Mouse (Mus musculus): ENCODE data around the gene Adprm. TPM values are rescaled to one million over a fixed set of nuclear protein-coding genes. Genes with fewer than 3 reads are reported as not detected.

Adprm gene
- polyA plus RNA-seq, 1 experiment from 2014 or later: 35.4 TPM

GRCm38 (mm10) chr11:67054754-67055365, 2.5 kb upstream of the Adprm start:
- peaks cover 14% of the 10 kb centered on the region for H3K4me1 ChIP-seq (replicated peaks; ENCODE audit: control insufficient read depth, insufficient read depth, low read length)
- H3K9ac ChIP-seq (replicated peaks; ENCODE audit: low read depth, low read length): no peak overlapping the region
- H3K4me2 ChIP-seq (ENCODE audit: low read length): no peak overlapping the region
- H3K36me3 ChIP-seq (ENCODE audit: control insufficient read depth, insufficient read depth): peaks cover 23% of the 10 kb centered on the region
- 91% methylated on average over 8 of the region's 8 CpGs for WGBS
- no peaks in the 10 kb centered on the region for H3K27me3 ChIP-seq (replicated peaks; ENCODE audit: control insufficient read depth, insufficient read depth, low read length)
- H3K9me3 ChIP-seq (ENCODE audit: control insufficient read depth, low read length): no peaks in the 10 kb centered on the region
- H3K27ac ChIP-seq (ENCODE audit: low read length): no peak overlapping the region
- no peak overlapping the region for H3K4me3 ChIP-seq (replicated peaks; ENCODE audit: low read length)
- ATAC-seq: no peak

- 6% methylated on average over 16 of the region's 16 CpGs for WGBS
- H3K27ac ChIP-seq (ENCODE audit: low read length): peak overlapping the region; percentile 66
- H3K36me3 ChIP-seq (ENCODE audit: control insufficient read depth, insufficient read depth): peaks cover 11% of the 10 kb centered on the region
- peaks cover 14% of the 10 kb centered on the region for H3K4me1 ChIP-seq (replicated peaks; ENCODE audit: control insufficient read depth, insufficient read depth, low read length)
- peak; percentile 61 for ATAC-seq
- no peaks in the 10 kb centered on the region for H3K9me3 ChIP-seq (ENCODE audit: control insufficient read depth, low read length)
- peak overlapping the region; percentile 80 for H3K4me3 ChIP-seq (replicated peaks; ENCODE audit: low read length)
- no peaks in the 10 kb centered on the region for H3K27me3 ChIP-seq (replicated peaks; ENCODE audit: control insufficient read depth, insufficient read depth, low read length)
- H3K4me2 ChIP-seq (ENCODE audit: low read length): peak overlapping the region; percentile 69
- H3K9ac ChIP-seq (replicated peaks; ENCODE audit: low read depth, low read length): peak overlapping the region; percentile 59
These were observed 596 bp downstream of the Adprm start for GRCm38 (mm10) chr11:67051676-67052320.

- Histone ChIP-seq H3K9ac (replicated peaks; ENCODE audit: low read depth, low read length) (no peak overlapping the region), H3K36me3 (ENCODE audit: control insufficient read depth, insufficient read depth) (no peaks in the 10 kb centered on the region), H3K4me2 (ENCODE audit: low read length) (no peak overlapping the region), H3K27ac (ENCODE audit: low read length) (no peak overlapping the region), H3K9me3 (ENCODE audit: control insufficient read depth, low read length) (no peaks in the 10 kb centered on the region), H3K4me3 (replicated peaks; ENCODE audit: low read length) (no peak overlapping the region), H3K4me1 (replicated peaks; ENCODE audit: control insufficient read depth, insufficient read depth, low read length) (peaks cover 14% of the 10 kb centered on the region), H3K27me3 (replicated peaks; ENCODE audit: control insufficient read depth, insufficient read depth, low read length) (no peaks in the 10 kb centered on the region)
- WGBS: 89% methylated on average over 3 of the region's 3 CpGs
- ATAC-seq: no peak
These were observed 3.1 kb downstream of the Adprm start for GRCm38 (mm10) chr11:67049256-67049655.

GRCm38 (mm10) chr11:67048496-67048895, 3.9 kb downstream of the Adprm start:
- H3K9me3 ChIP-seq (ENCODE audit: control insufficient read depth, low read length): no peaks in the 10 kb centered on the region

GRCm38 (mm10) chr11:67047199-67047598, 5.2 kb downstream of the Adprm start:
- H3K27me3 ChIP-seq (replicated peaks; ENCODE audit: control insufficient read depth, insufficient read depth, low read length): no peaks in the 10 kb centered on the region
- H3K9me3 ChIP-seq (ENCODE audit: control insufficient read depth, low read length): no peaks in the 10 kb centered on the region
- H3K27ac ChIP-seq (ENCODE audit: low read length): no peak overlapping the region
- H3K4me1 ChIP-seq (replicated peaks; ENCODE audit: control insufficient read depth, insufficient read depth, low read length): peaks cover 5% of the 10 kb centered on the region
- no peak for ATAC-seq
- no peak overlapping the region for H3K4me2 ChIP-seq (ENCODE audit: low read length)
- no peaks in the 10 kb centered on the region for H3K36me3 ChIP-seq (ENCODE audit: control insufficient read depth, insufficient read depth)
- WGBS: 97% methylated on average over 5 of the region's 5 CpGs
- H3K9ac ChIP-seq (replicated peaks; ENCODE audit: low read depth, low read length): no peak overlapping the region
- no peak overlapping the region for H3K4me3 ChIP-seq (replicated peaks; ENCODE audit: low read length)

More at GRCm38 (mm10) chr11:67048496-67048895, 3.9 kb downstream of the Adprm start:
- H3K9ac ChIP-seq (replicated peaks; ENCODE audit: low read depth, low read length): no peak overlapping the region
- WGBS: 90% methylated on average over 8 of the region's 8 CpGs
- H3K4me2 ChIP-seq (ENCODE audit: low read length): no peak overlapping the region
- ATAC-seq: no peak
- peaks cover 11% of the 10 kb centered on the region for H3K4me1 ChIP-seq (replicated peaks; ENCODE audit: control insufficient read depth, insufficient read depth, low read length)
- H3K27me3 ChIP-seq (replicated peaks; ENCODE audit: control insufficient read depth, insufficient read depth, low read length): no peaks in the 10 kb centered on the region
- no peaks in the 10 kb centered on the region for H3K36me3 ChIP-seq (ENCODE audit: control insufficient read depth, insufficient read depth)
- no peak overlapping the region for H3K27ac ChIP-seq (ENCODE audit: low read length)
- no peak overlapping the region for H3K4me3 ChIP-seq (replicated peaks; ENCODE audit: low read length)

- no peak for ATAC-seq
- peaks cover 11% of the 10 kb centered on the region for H3K36me3 ChIP-seq (ENCODE audit: control insufficient read depth, insufficient read depth)
- H3K27ac ChIP-seq (ENCODE audit: low read length): no peak overlapping the region
- no peak overlapping the region for H3K9ac ChIP-seq (replicated peaks; ENCODE audit: low read depth, low read length)
- no peaks in the 10 kb centered on the region for H3K9me3 ChIP-seq (ENCODE audit: control insufficient read depth, low read length)
- H3K4me2 ChIP-seq (ENCODE audit: low read length): no peak overlapping the region
- no peaks in the 10 kb centered on the region for H3K27me3 ChIP-seq (replicated peaks; ENCODE audit: control insufficient read depth, insufficient read depth, low read length)
- no peak overlapping the region for H3K4me3 ChIP-seq (replicated peaks; ENCODE audit: low read length)
- H3K4me1 ChIP-seq (replicated peaks; ENCODE audit: control insufficient read depth, insufficient read depth, low read length): no peaks in the 10 kb centered on the region
- WGBS: 95% methylated on average over 6 of the region's 6 CpGs
These were observed 7.4 kb downstream of the Adprm start for GRCm38 (mm10) chr11:67044959-67045358.

GRCm38 (mm10) chr11:67043007-67043406, 9.4 kb downstream of the Adprm start:
- no peak for ATAC-seq
- Histone ChIP-seq H3K4me2 (ENCODE audit: low read length) (no peak overlapping the region), H3K27me3 (replicated peaks; ENCODE audit: control insufficient read depth, insufficient read depth, low read length) (no peaks in the 10 kb centered on the region), H3K9me3 (ENCODE audit: control insufficient read depth, low read length) (no peaks in the 10 kb centered on the region), H3K4me3 (replicated peaks; ENCODE audit: low read length) (no peak overlapping the region), H3K9ac (replicated peaks; ENCODE audit: low read depth, low read length) (no peak overlapping the region), H3K27ac (ENCODE audit: low read length) (no peak overlapping the region), H3K36me3 (ENCODE audit: control insufficient read depth, insufficient read depth) (peaks cover 15% of the 10 kb centered on the region), H3K4me1 (replicated peaks; ENCODE audit: control insufficient read depth, insufficient read depth, low read length) (no peaks in the 10 kb centered on the region)
- 34% methylated on average over 8 of the region's 8 CpGs for WGBS

- Histone ChIP-seq H3K4me3 (replicated peaks; ENCODE audit: low read length) (no peak overlapping the region), H3K9ac (replicated peaks; ENCODE audit: low read depth, low read length) (no peak overlapping the region), H3K36me3 (ENCODE audit: control insufficient read depth, insufficient read depth) (peaks cover 16% of the 10 kb centered on the region), H3K9me3 (ENCODE audit: control insufficient read depth, low read length) (no peaks in the 10 kb centered on the region), H3K27ac (ENCODE audit: low read length) (no peak overlapping the region), H3K4me1 (replicated peaks; ENCODE audit: control insufficient read depth, insufficient read depth, low read length) (no peaks in the 10 kb centered on the region), H3K4me2 (ENCODE audit: low read length) (no peak overlapping the region), H3K27me3 (replicated peaks; ENCODE audit: control insufficient read depth, insufficient read depth, low read length) (no peaks in the 10 kb centered on the region)
- ATAC-seq: no peak
- WGBS: 96% methylated on average over 6 of the region's 6 CpGs
These were observed 11.9 kb downstream of the Adprm start for GRCm38 (mm10) chr11:67040483-67040882.

GRCm38 (mm10) chr11:67039799-67040198, 12.6 kb downstream of the Adprm start:
- Histone ChIP-seq H3K36me3 (ENCODE audit: control insufficient read depth, insufficient read depth) (peaks cover 16% of the 10 kb centered on the region), H3K27ac (ENCODE audit: low read length) (no peak overlapping the region), H3K27me3 (replicated peaks; ENCODE audit: control insufficient read depth, insufficient read depth, low read length) (no peaks in the 10 kb centered on the region), H3K9ac (replicated peaks; ENCODE audit: low read depth, low read length) (no peak overlapping the region), H3K9me3 (ENCODE audit: control insufficient read depth, low read length) (no peaks in the 10 kb centered on the region), H3K4me1 (replicated peaks; ENCODE audit: control insufficient read depth, insufficient read depth, low read length) (no peaks in the 10 kb centered on the region), H3K4me3 (replicated peaks; ENCODE audit: low read length) (no peak overlapping the region), H3K4me2 (ENCODE audit: low read length) (no peak overlapping the region)
- ATAC-seq: no peak
- WGBS: 95% methylated on average over 3 of the region's 3 CpGs
